Mouse (Mus musculus) naive thymus-derived CD4-positive, alpha-beta T cell, adult 2 months (primary cell): Measurements from ENCODE around the gene Nr4a1.

Experiments
- DNase-seq: peaks from one replicate; pipeline ENCODE4 v3.0.0-alpha.2; 2011; ENCODE audit warnings: low read depth

Gene Nr4a1

GRCm38 (mm10) chr15:101253886-101254795 is at the start of gene Nr4a1:
Gene Nr4a1 (plus strand): TSS chr15:101254269.
- peak; percentile 92 for DNase-seq

- DNase-seq: no peak
Measured at GRCm38 (mm10) chr15:101204781-101205180, 49.3 kb upstream of the Nr4a1 start.

- peak; percentile 83 for DNase-seq
Measured at GRCm38 (mm10) chr15:101210228-101210627, 43.8 kb upstream of the Nr4a1 start.

GRCm38 (mm10) chr15:101210998-101211613 is 43.0 kb upstream of the Nr4a1 start:
- DNase-seq: no peak

- no peak for DNase-seq
Measured at GRCm38 (mm10) chr15:101212435-101212834, 41.6 kb upstream of the Nr4a1 start.

GRCm38 (mm10) chr15:101215136-101215535 is 38.9 kb upstream of the Nr4a1 start:
- no peak for DNase-seq

GRCm38 (mm10) chr15:101216036-101216435 is 38.0 kb upstream of the Nr4a1 start:
- no peak for DNase-seq

GRCm38 (mm10) chr15:101220905-101221297 is 33.2 kb upstream of the Nr4a1 start:
- DNase-seq: no peak

GRCm38 (mm10) chr15:101221298-101222104 is 32.6 kb upstream of the Nr4a1 start:
- peak; percentile 65 for DNase-seq

- no peak for DNase-seq
Measured at GRCm38 (mm10) chr15:101222897-101223482, 31.1 kb upstream of the Nr4a1 start.

- no peak for DNase-seq
Measured at GRCm38 (mm10) chr15:101223596-101223995, 30.5 kb upstream of the Nr4a1 start.

- DNase-seq: peak; percentile 83
Measured at GRCm38 (mm10) chr15:101224006-101224906, 29.8 kb upstream of the Nr4a1 start, which contains the start of gene Grasp. Gene Grasp (plus strand): TSS chr15:101224188.

- peak; percentile 58 for DNase-seq
Measured at GRCm38 (mm10) chr15:101224977-101225376, 29.1 kb upstream of the Nr4a1 start.

GRCm38 (mm10) chr15:101227971-101228370 is 26.1 kb upstream of the Nr4a1 start:
- no peak for DNase-seq

- DNase-seq: no peak
Measured at GRCm38 (mm10) chr15:101228866-101229590, 25.0 kb upstream of the Nr4a1 start.

GRCm38 (mm10) chr15:101230503-101230902 is 23.6 kb upstream of the Nr4a1 start:
- no peak for DNase-seq

GRCm38 (mm10) chr15:101230995-101231647 is 22.9 kb upstream of the Nr4a1 start:
- peak; percentile 84 for DNase-seq

GRCm38 (mm10) chr15:101231648-101232180 is 22.4 kb upstream of the Nr4a1 start:
- DNase-seq: no peak

GRCm38 (mm10) chr15:101232607-101233006 is 21.5 kb upstream of the Nr4a1 start:
- no peak for DNase-seq
